Mouse (Mus musculus) lung, adult 2 months (tissue): Measurements from ENCODE around the gene Chst15. TPM values are rescaled to one million over a fixed set of nuclear protein-coding genes. Genes with fewer than 3 reads are reported as not detected.

Source experiments
- DNase-seq: peaks from one replicate; pipeline ENCODE4 v3.0.0; 2022
- H3K4me1 ChIP-seq: fragments of 200-500 bp; 2 replicates; pipeline ENCODE4 v1.6.1; 2011; ENCODE audit warnings: low read length; ENCODE audit not compliant: control insufficient read depth, insufficient read depth
- H3K4me3 ChIP-seq: fragments of 200-500 bp; replicated peaks from 2 replicates; pipeline ENCODE3; 2011; ENCODE audit warnings: low read depth, mild to moderate bottlenecking, control low read depth, low read length; ENCODE audit errors: extremely low read depth
- CTCF ChIP-seq: fragments of 200-500 bp; IDR thresholded peaks from 2 replicates; pipeline ENCODE4 v1.5.1; 2011; ENCODE audit warnings: mild to moderate bottlenecking, low read length, control low read depth; ENCODE audit not compliant: insufficient read depth
- POLR2A ChIP-seq: fragments of 200-500 bp; IDR thresholded peaks from 2 replicates; pipeline ENCODE4 v1.6.1; 2011; ENCODE audit warnings: low read depth, mild to moderate bottlenecking, control low read depth, low read length, borderline replicate concordance; ENCODE audit errors: extremely low read depth
- WGBS: fragments of 180-500 bp; shearing (Covaris S2); methylation state at CpG from one replicate; pipeline ENCODE4 v1.1.7; 2018; 5-methylcytosine and 5-hydroxymethylcytosine counted together
- polyA plus RNA-seq: library from polyadenylated mRNA; depleted of rRNA; stranded (reverse); fragments of >200 nt; gene quantifications from 2 replicates; pipeline ENCODE4 v1.2.3, GENCODE M21; 2012

The Chst15 gene
- polyA plus RNA-seq, 1 experiment = 14.7 TPM

- DNase-seq = no peak
- Histone ChIP-seq H3K4me1 (peaks cover 8% of the 10 kb centered on the region; the same call in 1 of the 2 replicates), H3K4me3 (no peak overlapping the region)
- TF ChIP-seq CTCF (no peak), POLR2A (no peak)
- 95% methylated on average over 2 of the region's 2 CpGs for WGBS
Observed at GRCm38 (mm10) chr7:132321392-132321958, 4.4 kb upstream of the Chst15 start.

GRCm38 (mm10) chr7:132316101-132317035, 660 bp downstream of the Chst15 start:
- peak; percentile 72 for DNase-seq
- peak overlapping the region; percentile 71 for H3K4me3 ChIP-seq
- H3K4me1 ChIP-seq = peaks cover 13% of the 10 kb centered on the region
- under 1% methylated on average over 79 of the region's 79 CpGs for WGBS
- TF ChIP-seq POLR2A (0 out of 2 replicates have a peak, but pooled peaks have one; percentile 5), CTCF (no peak)

GRCm38 (mm10) chr7:132315149-132316091, 1.6 kb downstream of the Chst15 start:
- WGBS = 2% methylated on average over 51 of the region's 51 CpGs
- Histone ChIP-seq H3K4me1 (peaks cover 13% of the 10 kb centered on the region), H3K4me3 (peak overlapping the region; percentile 71)
- peak; percentile 59 for DNase-seq
- TF ChIP-seq CTCF = peak; percentile 61
- peak; percentile 6; the same call in 1 of the 2 replicates for TF ChIP-seq POLR2A

- Histone ChIP-seq H3K4me3 (no peak overlapping the region), H3K4me1 (peaks cover 18% of the 10 kb centered on the region)
- no peak for TF ChIP-seq CTCF
- 37% methylated on average over 8 of the region's 8 CpGs for WGBS
- DNase-seq = peak; percentile 17
Observed at GRCm38 (mm10) chr7:132312396-132312795, 4.6 kb downstream of the Chst15 start.

GRCm38 (mm10) chr7:132308537-132309191, 8.4 kb downstream of the Chst15 start:
- peaks cover 29% of the 10 kb centered on the region for H3K4me1 ChIP-seq
- DNase-seq = no peak
- WGBS = 31% methylated on average over 5 of the region's 5 CpGs
- H3K4me3 ChIP-seq = no peak overlapping the region
- TF ChIP-seq POLR2A = no peak
- no peak for TF ChIP-seq CTCF

- no peak for DNase-seq
- 50% methylated on average over 6 of the region's 6 CpGs for WGBS
- Histone ChIP-seq H3K4me1 (peaks cover 27% of the 10 kb centered on the region), H3K4me3 (no peak overlapping the region)
- TF ChIP-seq CTCF (no peak), POLR2A (no peak)
Observed at GRCm38 (mm10) chr7:132307722-132308271, 9.2 kb downstream of the Chst15 start.

GRCm38 (mm10) chr7:132306671-132307412, 10.2 kb downstream of the Chst15 start:
- H3K4me1 ChIP-seq = peaks cover 35% of the 10 kb centered on the region
- TF ChIP-seq POLR2A = no peak
- TF ChIP-seq CTCF = no peak
- 87% methylated on average over 8 of the region's 8 CpGs for WGBS
- DNase-seq = no peak
- H3K4me3 ChIP-seq = no peak overlapping the region

GRCm38 (mm10) chr7:132305492-132306375, 11.3 kb downstream of the Chst15 start:
- WGBS = 54% methylated on average over 5 of the region's 5 CpGs
- Histone ChIP-seq H3K4me1 (peaks cover 37% of the 10 kb centered on the region), H3K4me3 (no peak overlapping the region)
- DNase-seq = no peak
- TF ChIP-seq POLR2A (no peak), CTCF (no peak)
